Mouse (Mus musculus): Measurements from ENCODE around the gene Ngdn.

- no peak for TF ChIP-seq CTCF (conservative IDR thresholded peaks at IDR 0.05; ENCODE audit: low read length)
- no peak for TF ChIP-seq NANOG (IDR thresholded peaks at IDR 0.05; ENCODE audit: borderline replicate concordance, low read length)
Observed at GRCm38 (mm10) chr14:55062626-55063025, 47.4 kb downstream of the Ngdn start.

Data from E14TG2a.4 (cell line).